Mouse (Mus musculus) lung, postnatal 0 days (tissue): ENCODE results near the gene Slfn5.

ENCODE experiments used
- CTCF ChIP-seq: IDR thresholded peaks from 2 replicates; pipeline ENCODE4 v1.5.1; 2016; ENCODE audit warnings: antibody characterized with exemption, mild to moderate bottlenecking
- EP300 ChIP-seq: IDR thresholded peaks from 2 replicates; pipeline ENCODE4 v1.6.1; 2016; ENCODE audit warnings: antibody characterized with exemption, mild to moderate bottlenecking, control low read depth

- TF ChIP-seq CTCF (no peak), EP300 (no peak)
Measured at GRCm38 (mm10) chr11:82905816-82906215, 45.3 kb upstream of the Slfn5 start.
